Mouse (Mus musculus) myocyte (in vitro differentiated cells): Measurements from ENCODE around the gene Cnot3. TPM values are rescaled to one million over a fixed set of nuclear protein-coding genes. Genes with fewer than 3 reads are reported as not detected.
A peak's percentile ranks its signal among the peaks of the same experiment; 100 is the strongest.
"Not testable (repeated sequence)": the region's sequence is repeated elsewhere in the genome, so short reads cannot be mapped to it uniquely, and the experiment has no call there.

Experiments
- H3K27me3 ChIP-seq: one replicate; pipeline ENCODE4 v1.6.1; 2011; ENCODE audit not compliant: control insufficient read depth, insufficient read depth, insufficient read length
- H3K36me3 ChIP-seq: one replicate; pipeline ENCODE4 v1.6.1; 2011; ENCODE audit not compliant: control insufficient read depth, insufficient read depth
- H3K4me2 ChIP-seq: one replicate; pipeline ENCODE4 v1.6.1; 2011; ENCODE audit warnings: low read depth, control low read depth
- H3K4me3 ChIP-seq: one replicate; pipeline ENCODE4 v1.5.1; 2011; ENCODE audit warnings: mild to moderate bottlenecking, control low read depth, moderate library complexity
- H3K79me2 ChIP-seq: one replicate; pipeline ENCODE4 v1.6.1; 2011; ENCODE audit not compliant: control insufficient read depth, insufficient read depth
- H3ac ChIP-seq: one replicate; pipeline ENCODE4 v1.6.1; 2011; ENCODE audit not compliant: control insufficient read depth, insufficient read length
- CEBPB ChIP-seq: IDR thresholded peaks from 2 replicates; pipeline ENCODE4 v1.6.1; 2011; ENCODE audit warnings: mild to moderate bottlenecking, moderate library complexity; ENCODE audit not compliant: poor library complexity, insufficient read depth, severe bottlenecking
- E2F4 ChIP-seq: IDR thresholded peaks from one replicate; pipeline ENCODE4 v1.6.1; 2011; ENCODE audit warnings: mild to moderate bottlenecking, control low read depth, moderate library complexity; ENCODE audit not compliant: insufficient read depth
- MAX ChIP-seq: IDR thresholded peaks from one replicate; pipeline ENCODE4 v1.6.1; 2011; ENCODE audit warnings: low read depth, mild to moderate bottlenecking, control low read depth
- MYOD1 ChIP-seq, 3 experiments: IDR thresholded peaks; one replicate each; pipeline ENCODE4 v1.6.1; 2011; ENCODE audit warnings: control low read depth in 2 of 3, low read depth in 2 of 3, mild to moderate bottlenecking in 2 of 3, moderate library complexity in 1 of 3; ENCODE audit not compliant: insufficient read length in 2 of 3, control insufficient read depth in 1 of 3
- MYOG ChIP-seq, 3 experiments: IDR thresholded peaks; one replicate each; pipeline ENCODE4 v1.6.1; 2011; ENCODE audit warnings: control low read depth in 2 of 3, low read depth in 2 of 3, mild to moderate bottlenecking in 2 of 3; ENCODE audit not compliant: insufficient read length in 2 of 3, control insufficient read depth in 1 of 3, insufficient read depth in 1 of 3
- POLR2A ChIP-seq: IDR thresholded peaks from one replicate; pipeline ENCODE4 v1.6.1; 2011; ENCODE audit warnings: low read depth, mild to moderate bottlenecking, control low read depth, moderate library complexity; ENCODE audit not compliant: insufficient read length
- POLR2AphosphoS2 ChIP-seq: IDR thresholded peaks from one replicate; pipeline ENCODE4 v1.6.1; 2011; ENCODE audit warnings: low read depth, control low read depth; ENCODE audit not compliant: insufficient read length
- REST ChIP-seq: IDR thresholded peaks from one replicate; pipeline ENCODE4 v1.6.1; 2011; ENCODE audit warnings: mild to moderate bottlenecking, control low read depth, moderate library complexity; ENCODE audit not compliant: insufficient read depth, insufficient read length
- SRF ChIP-seq: IDR thresholded peaks from one replicate; pipeline ENCODE4 v1.6.1; 2011; ENCODE audit warnings: low read depth; ENCODE audit not compliant: control insufficient read depth, insufficient read length
- TCF12 ChIP-seq: IDR thresholded peaks from one replicate; pipeline ENCODE4 v1.6.1; 2011; ENCODE audit warnings: mild to moderate bottlenecking, control low read depth; ENCODE audit not compliant: poor library complexity, insufficient read depth, severe bottlenecking
- TCF3 ChIP-seq: IDR thresholded peaks from one replicate; pipeline ENCODE4 v1.6.1; 2011; ENCODE audit warnings: low read depth, control low read depth; ENCODE audit not compliant: insufficient read length
- USF1 ChIP-seq: IDR thresholded peaks from one replicate; pipeline ENCODE4 v1.6.1; 2011; ENCODE audit warnings: low read depth, mild to moderate bottlenecking, control low read depth, moderate library complexity
- polyA plus RNA-seq: library from polyadenylated mRNA; unstranded; fragments of >200 nt; fragmentation: generic; extraction: Trizol; gene quantifications from one replicate; pipeline ENCODE4 v1.2.1, GENCODE M21; 2012; ENCODE audit warnings: missing spikeins

The Cnot3 gene
- 49.0 TPM for polyA plus RNA-seq

- Histone ChIP-seq H3K4me2 (peak within 1 kb of the TSS; percentile 90), H3K4me3 (peak within 1 kb of the TSS; percentile 68), H3K27me3 (no peaks in the 10 kb centered on the region), H3K36me3 (no peaks in the 10 kb centered on the region), H3ac (peak within 1 kb of the TSS; percentile 73), H3K79me2 (peaks cover 44% of the 10 kb centered on the region)
- no peak for TF ChIP-seq MAX
- TF ChIP-seq POLR2A: peak; percentile 68
- TF ChIP-seq POLR2AphosphoS2: peak; percentile 61
- TF ChIP-seq MYOD1 (IDR thresholded peaks at IDR 0.05; ENCODE audit: control insufficient read depth in 1 of 3, insufficient read length in 2 of 3, low read depth in 2 of 3): no peak
- TF ChIP-seq USF1: no peak
- TF ChIP-seq SRF: no peak
- no peak for TF ChIP-seq TCF12
- peak; percentile 65 for TF ChIP-seq E2F4
- no peak for TF ChIP-seq MYOG (IDR thresholded peaks at IDR 0.05; ENCODE audit: control insufficient read depth in 1 of 3, insufficient read depth in 1 of 3, insufficient read length in 2 of 3, low read depth in 2 of 3)
- TF ChIP-seq TCF3: no peak
- TF ChIP-seq CEBPB: no peak
- TF ChIP-seq REST: no peak
These were observed at the start of gene Cnot3 for GRCm38 (mm10) chr7:3644672-3645487. Cnot3 (plus strand) TSS chr7:3645268.

GRCm38 (mm10) chr7:3597755-3598154 lies 47.3 kb upstream of the Cnot3 start:
- not testable (repeated sequence) for H3K27me3 ChIP-seq

GRCm38 (mm10) chr7:3601119-3601518 lies 43.9 kb upstream of the Cnot3 start:
- Histone ChIP-seq H3K4me3 (no peak overlapping the region), H3K79me2 (no peaks in the 10 kb centered on the region), H3ac (no peak overlapping the region), H3K27me3 (peaks cover 4% of the 10 kb centered on the region), H3K4me2 (no peak overlapping the region), H3K36me3 (no peaks in the 10 kb centered on the region)
- no peak for TF ChIP-seq POLR2AphosphoS2
- no peak for TF ChIP-seq TCF3
- no peak for TF ChIP-seq MYOG (IDR thresholded peaks at IDR 0.05; ENCODE audit: control insufficient read depth in 1 of 3, insufficient read depth in 1 of 3, insufficient read length in 2 of 3, low read depth in 2 of 3)
- no peak for TF ChIP-seq CEBPB

More at GRCm38 (mm10) chr7:3597755-3598154, 47.3 kb upstream of the Cnot3 start:
- not testable (repeated sequence) for H3ac ChIP-seq, H3K79me2 ChIP-seq, H3K4me3 ChIP-seq, H3K4me2 ChIP-seq, H3K36me3 ChIP-seq

GRCm38 (mm10) chr7:3606798-3607197 lies 38.3 kb upstream of the Cnot3 start:
- Histone ChIP-seq H3K79me2 (no peaks in the 10 kb centered on the region), H3K4me2 (no peak overlapping the region), H3K36me3 (no peaks in the 10 kb centered on the region), H3ac (no peak overlapping the region), H3K4me3 (no peak overlapping the region), H3K27me3 (peaks cover 16% of the 10 kb centered on the region)
- TF ChIP-seq TCF3 (no peak), USF1 (no peak), MYOD1 (IDR thresholded peaks at IDR 0.05; ENCODE audit: control insufficient read depth in 1 of 3, insufficient read length in 2 of 3, low read depth in 2 of 3) (no peak), SRF (no peak), MYOG (IDR thresholded peaks at IDR 0.05; ENCODE audit: control insufficient read depth in 1 of 3, insufficient read depth in 1 of 3, insufficient read length in 2 of 3, low read depth in 2 of 3) (no peak), MAX (no peak), POLR2AphosphoS2 (no peak), POLR2A (no peak), E2F4 (no peak), REST (no peak), TCF12 (no peak), CEBPB (no peak)

GRCm38 (mm10) chr7:3607391-3607790 lies 37.7 kb upstream of the Cnot3 start:
- Histone ChIP-seq H3K27me3 (peaks cover 16% of the 10 kb centered on the region), H3K4me3 (no peak overlapping the region), H3K79me2 (no peaks in the 10 kb centered on the region), H3ac (no peak overlapping the region), H3K4me2 (no peak overlapping the region), H3K36me3 (no peaks in the 10 kb centered on the region)
- no peak for TF ChIP-seq SRF
- TF ChIP-seq POLR2AphosphoS2: no peak
- TF ChIP-seq MYOG (IDR thresholded peaks at IDR 0.05; ENCODE audit: control insufficient read depth in 1 of 3, insufficient read depth in 1 of 3, insufficient read length in 2 of 3, low read depth in 2 of 3): no peak
- TF ChIP-seq REST: no peak
- no peak for TF ChIP-seq TCF12
- no peak for TF ChIP-seq USF1
- TF ChIP-seq TCF3: no peak
- no peak for TF ChIP-seq CEBPB
- TF ChIP-seq POLR2A: no peak
- TF ChIP-seq E2F4: no peak
- no peak for TF ChIP-seq MYOD1 (IDR thresholded peaks at IDR 0.05; ENCODE audit: control insufficient read depth in 1 of 3, insufficient read length in 2 of 3, low read depth in 2 of 3)
- no peak for TF ChIP-seq MAX
